Mouse (Mus musculus) C2C12 (cell line): Measurements from ENCODE around the gene Pdk2. TPM values are rescaled to one million over a fixed set of nuclear protein-coding genes. Genes with fewer than 3 reads are reported as not detected.
A peak's percentile ranks its signal among the peaks of the same experiment; 100 is the strongest.

Experiments used
- H3K27me3 ChIP-seq: one replicate; pipeline ENCODE4 v1.6.1; 2011; ENCODE audit not compliant: control insufficient read depth, insufficient read depth, insufficient read length
- H3K36me3 ChIP-seq: one replicate; pipeline ENCODE4 v1.6.1; 2011; ENCODE audit not compliant: control insufficient read depth, insufficient read depth
- H3K4me3 ChIP-seq: one replicate; pipeline ENCODE4 v1.5.1; 2011; ENCODE audit warnings: mild to moderate bottlenecking, control low read depth; ENCODE audit not compliant: poor library complexity, insufficient read depth, severe bottlenecking
- H3K79me2 ChIP-seq: one replicate; pipeline ENCODE4 v1.6.1; 2011; ENCODE audit not compliant: control insufficient read depth, insufficient read depth
- H3K79me3 ChIP-seq: one replicate; pipeline ENCODE4 v1.6.1; 2011; ENCODE audit warnings: low read depth, control low read depth
- H3ac ChIP-seq: one replicate; pipeline ENCODE3; 2011; ENCODE audit warnings: low read depth; ENCODE audit not compliant: control insufficient read depth, insufficient read length
- CEBPB ChIP-seq: IDR thresholded peaks from one replicate; pipeline ENCODE4 v1.6.1; 2011; ENCODE audit warnings: low read depth, mild to moderate bottlenecking, control low read depth, moderate library complexity
- CTCF ChIP-seq: IDR thresholded peaks from one replicate; pipeline ENCODE4 v1.5.1; 2011; ENCODE audit not compliant: control insufficient read depth, insufficient read depth, insufficient read length
- FOSL1 ChIP-seq: IDR thresholded peaks from one replicate; pipeline ENCODE4 v1.8.0; 2011; ENCODE audit warnings: mild to moderate bottlenecking, low read length; ENCODE audit not compliant: poor library complexity, insufficient read depth, severe bottlenecking
- MAX ChIP-seq: IDR thresholded peaks from one replicate; pipeline ENCODE4 v1.6.1; 2011; ENCODE audit warnings: mild to moderate bottlenecking, control low read depth
- MYOD1 ChIP-seq: IDR thresholded peaks from one replicate; pipeline ENCODE4 v1.6.1; 2011; ENCODE audit warnings: low read depth; ENCODE audit not compliant: control insufficient read depth, insufficient read length
- MYOG ChIP-seq: IDR thresholded peaks from one replicate; pipeline ENCODE4 v1.6.1; 2011; ENCODE audit not compliant: control insufficient read depth, insufficient read length; ENCODE audit errors: extremely low read depth
- USF1 ChIP-seq: IDR thresholded peaks from one replicate; pipeline ENCODE4 v1.6.1; 2011; ENCODE audit warnings: low read depth, mild to moderate bottlenecking, control low read depth, moderate library complexity
- long read RNA-seq, 2 experiments: library from polyadenylated mRNA; unstranded; transcript quantifications; one replicate each; pipeline ENCODE4 v2.0.0; 2019 to 2020
- polyA plus RNA-seq: library from polyadenylated mRNA; unstranded; fragments of >200 nt; fragmentation: generic; extraction: Trizol; gene quantifications from one replicate; pipeline ENCODE4 v1.2.1, GENCODE M21; 2012; ENCODE audit warnings: missing spikeins

Pdk2 gene
- 1.8 TPM for polyA plus RNA-seq
- long read RNA-seq, experiment 1, transcript Pdk2-201 (11 exons, 2,246 nt) = major isoform, 9 of 17 reads
- long read RNA-seq, experiment 1, partial matches to known transcripts = 1 of 17 reads
- long read RNA-seq, experiment 1, other reads (novel, unspliced or antisense) = 7 of 17 reads
- long read RNA-seq, experiment 2, partial matches to known transcripts = 1 of 5 reads
- long read RNA-seq, experiment 2, other reads (novel, unspliced or antisense) = 1 of 5 reads

GRCm38 (mm10) chr11:95041139-95041609, at the start of gene Pdk2:
TSS of gene Pdk2 (minus strand) at chr11:95041354.
- peak within 1 kb of the TSS; percentile 77 for H3ac ChIP-seq
- H3K4me3 ChIP-seq = peak within 1 kb of the TSS; percentile 23
- no peaks in the 10 kb centered on the region for H3K79me3 ChIP-seq
- peaks cover 14% of the 10 kb centered on the region for H3K36me3 ChIP-seq
- H3K79me2 ChIP-seq = no peaks in the 10 kb centered on the region
- TF ChIP-seq MAX (peak; percentile 93), CEBPB (no peak), USF1 (peak; percentile 90)
- no peaks in the 10 kb centered on the region for H3K27me3 ChIP-seq

GRCm38 (mm10) chr11:95088857-95089779, 48.0 kb upstream of the Pdk2 start:
- H3ac ChIP-seq = no peak overlapping the region
- H3K79me3 ChIP-seq = no peaks in the 10 kb centered on the region
- TF ChIP-seq MAX (peak; percentile 54), USF1 (peak; percentile 94), FOSL1 (no peak), CEBPB (no peak), CTCF (no peak)
- no peaks in the 10 kb centered on the region for H3K36me3 ChIP-seq
- no peaks in the 10 kb centered on the region for H3K79me2 ChIP-seq
- H3K27me3 ChIP-seq = no peaks in the 10 kb centered on the region
- no peak overlapping the region for H3K4me3 ChIP-seq

GRCm38 (mm10) chr11:95088286-95088685, 47.1 kb upstream of the Pdk2 start:
- TF ChIP-seq CEBPB (no peak), MYOD1 (no peak), CTCF (no peak), FOSL1 (no peak), MYOG (no peak), MAX (no peak), USF1 (no peak)
- H3K4me3 ChIP-seq = no peak overlapping the region
- no peaks in the 10 kb centered on the region for H3K79me3 ChIP-seq
- no peaks in the 10 kb centered on the region for H3K79me2 ChIP-seq
- no peaks in the 10 kb centered on the region for H3K36me3 ChIP-seq
- H3K27me3 ChIP-seq = no peaks in the 10 kb centered on the region
- no peak overlapping the region for H3ac ChIP-seq

- H3K36me3 ChIP-seq = no peaks in the 10 kb centered on the region
These were observed 46.4 kb upstream of the Pdk2 start for GRCm38 (mm10) chr11:95087301-95088228.

GRCm38 (mm10) chr11:95086229-95086628, 45.1 kb upstream of the Pdk2 start:
- Histone ChIP-seq H3K79me2 (no peaks in the 10 kb centered on the region), H3K79me3 (no peaks in the 10 kb centered on the region), H3K4me3 (no peak overlapping the region), H3ac (no peak overlapping the region), H3K36me3 (no peaks in the 10 kb centered on the region), H3K27me3 (no peaks in the 10 kb centered on the region)
- TF ChIP-seq CTCF = no peak
- peak; percentile 39 for TF ChIP-seq FOSL1
- no peak for TF ChIP-seq CEBPB
- TF ChIP-seq MAX = peak; percentile 55

More at GRCm38 (mm10) chr11:95087301-95088228, 46.4 kb upstream of the Pdk2 start:
- Histone ChIP-seq H3K79me3 (no peaks in the 10 kb centered on the region), H3K4me3 (no peak overlapping the region), H3ac (no peak overlapping the region), H3K27me3 (no peaks in the 10 kb centered on the region), H3K79me2 (no peaks in the 10 kb centered on the region)
- no peak for TF ChIP-seq FOSL1
- TF ChIP-seq MAX = no peak
